Mouse (Mus musculus): ENCODE results near the gene Kif17.
A peak's percentile ranks its signal among the peaks of the same experiment; 100 is the strongest.
"Not testable (repeated sequence)": the region's sequence is repeated elsewhere in the genome, so short reads cannot be mapped to it uniquely, and the experiment has no call there.

The Kif17 gene

DNA sequence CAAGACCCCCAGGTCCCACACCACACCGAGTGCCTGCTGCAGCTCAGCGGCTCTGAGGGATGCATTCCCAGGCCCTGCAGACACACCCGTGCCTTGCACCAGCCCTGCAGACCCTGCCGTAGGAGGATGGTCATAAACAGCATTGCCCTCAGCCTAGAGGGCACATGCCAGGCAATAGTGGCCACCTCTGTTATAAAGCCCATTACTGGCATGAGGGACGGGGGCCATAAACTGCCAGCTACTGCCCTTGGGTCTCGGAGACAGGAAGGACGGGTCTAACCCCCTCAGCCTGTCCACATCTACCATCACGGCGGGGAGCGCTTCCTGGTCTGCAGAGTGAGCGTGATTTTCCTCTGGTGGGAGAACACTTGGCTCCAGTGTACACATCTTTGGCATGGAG is 62.8 kb downstream of the Kif17 start:
- DNase-seq (ENCODE audit: low spot score in 2 of 2) = no peak

DNA sequence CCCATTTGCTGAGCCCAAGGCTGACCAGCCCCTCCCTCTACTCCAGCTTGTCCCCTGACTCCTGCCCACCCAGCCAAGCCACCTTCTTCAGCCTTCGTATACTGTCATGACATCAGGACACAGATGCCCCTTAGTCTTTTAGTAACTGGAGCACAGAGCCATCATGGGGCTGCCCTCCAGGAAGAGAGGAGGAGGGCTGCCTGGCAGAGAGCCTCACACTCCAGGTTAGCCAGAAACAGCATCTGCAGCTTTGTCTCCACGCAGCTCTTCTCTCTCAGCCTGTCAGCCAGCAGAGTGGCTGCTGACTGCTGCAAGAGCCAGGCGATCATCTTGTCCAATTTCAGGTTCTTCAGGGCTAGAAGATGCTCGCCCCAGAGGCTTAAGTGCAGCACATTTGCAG is 63.6 kb downstream of the Kif17 start:
- DNase-seq (ENCODE audit: low spot score in 2 of 2) = no peak

GRCm38 (mm10) chr4:138315781-138316180 is 65.5 kb downstream of the Kif17 start:
- peak in 1 of 2 experiments; percentile 56 for DNase-seq (ENCODE audit: low spot score in 2 of 2)

- DNase-seq (ENCODE audit: low spot score in 2 of 2) = peak in 1 of 2 experiments; percentile 46
Measured at GRCm38 (mm10) chr4:138316369-138316768, 66.1 kb downstream of the Kif17 start.

GRCm38 (mm10) chr4:138318509-138319266 is 68.5 kb downstream of the Kif17 start:
- peak; percentile 65 to 79 for DNase-seq (ENCODE audit: low spot score in 2 of 2)

DNA sequence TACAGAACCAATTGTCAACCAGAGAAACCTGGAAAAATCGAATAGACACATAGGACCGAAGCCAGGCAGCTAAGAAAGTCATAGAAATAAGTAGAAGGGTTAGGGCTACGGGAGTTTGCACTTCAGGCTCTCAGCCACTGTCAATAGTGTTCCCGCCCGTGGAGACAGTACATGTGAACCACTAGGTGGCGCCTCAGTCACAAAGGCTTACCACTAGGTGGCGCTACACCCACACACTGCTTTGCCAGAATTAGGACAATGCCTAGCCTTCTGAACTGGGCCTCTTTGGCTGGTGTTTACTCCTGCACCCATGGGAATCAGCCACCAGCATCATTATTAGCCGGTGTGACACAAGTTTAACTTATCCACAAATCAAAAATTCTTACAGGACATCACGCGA is 69.3 kb downstream of the Kif17 start:
- peak; percentile 80 to 86 for DNase-seq (ENCODE audit: low spot score in 2 of 2)

DNA sequence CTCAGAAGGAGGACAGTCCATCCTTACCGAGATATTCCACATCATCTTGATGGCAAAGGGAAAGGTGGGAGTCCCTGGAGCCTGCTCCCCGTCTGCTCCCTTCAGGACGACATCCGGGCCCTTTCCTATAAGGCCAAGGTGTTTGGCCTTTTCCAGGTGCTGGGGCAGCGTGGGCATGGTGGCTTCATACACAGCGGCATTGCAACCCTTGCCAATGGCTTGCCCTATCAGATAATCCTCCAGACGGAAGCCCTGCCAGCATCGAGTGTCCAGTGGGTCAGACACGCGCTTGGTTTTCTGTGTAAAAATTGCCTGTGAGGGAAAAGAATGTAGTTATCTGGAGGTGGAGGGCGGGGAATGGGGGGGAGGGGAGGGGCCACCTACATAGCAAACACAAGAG is 70.5 kb downstream of the Kif17 start:
- DNase-seq (ENCODE audit: low spot score in 2 of 2) = no peak

DNA sequence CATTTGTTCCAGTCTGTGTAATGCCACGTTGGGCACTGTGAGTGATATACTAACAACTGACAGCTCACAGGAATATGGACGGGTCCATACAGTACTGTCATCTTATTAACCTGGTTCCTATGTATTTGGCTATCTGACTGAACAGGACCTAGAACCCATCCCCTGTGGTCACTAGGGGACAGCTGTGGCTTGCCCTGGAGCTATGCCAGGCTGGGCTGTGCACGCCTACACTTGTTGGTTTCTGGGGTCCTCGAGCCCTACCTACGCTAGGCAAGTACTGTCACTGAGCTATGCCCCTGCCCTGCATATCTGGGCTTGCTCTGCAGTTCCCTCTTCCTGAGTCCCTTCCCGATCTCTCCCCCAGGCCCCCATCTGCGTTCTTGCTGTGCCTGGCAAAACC is 71.3 kb downstream of the Kif17 start:
- DNase-seq (ENCODE audit: low spot score in 2 of 2) = no peak

DNA sequence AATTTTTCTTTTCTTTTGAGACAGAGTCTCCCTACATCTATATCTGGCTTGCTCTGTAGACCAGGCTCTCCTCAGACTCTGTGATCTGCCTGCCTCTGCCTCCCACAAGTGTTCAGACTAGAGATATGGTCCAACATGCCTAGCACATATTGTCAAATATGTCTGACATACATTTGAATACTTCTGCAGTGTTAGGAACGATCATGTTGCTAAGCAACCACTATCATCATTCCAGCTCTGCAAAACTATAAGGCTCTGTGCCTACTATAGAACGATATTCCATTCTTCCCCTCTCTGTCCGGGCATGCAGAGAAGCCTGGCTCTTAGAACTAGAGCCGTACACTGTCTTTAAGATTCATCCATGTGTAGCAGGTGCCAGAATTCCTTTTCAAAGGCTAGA is 72.5 kb downstream of the Kif17 start:
- DNase-seq (ENCODE audit: low spot score in 2 of 2) = no peak

- DNase-seq (ENCODE audit: low spot score in 2 of 2) = no peak
Measured at GRCm38 (mm10) chr4:138323753-138324152, 73.5 kb downstream of the Kif17 start.

- DNase-seq (ENCODE audit: low spot score in 2 of 2) = no peak
Measured at GRCm38 (mm10) chr4:138324451-138324850, 74.2 kb downstream of the Kif17 start.

- peak; percentile 95 to 98 for DNase-seq (ENCODE audit: low spot score in 2 of 2)
Measured at GRCm38 (mm10) chr4:138325466-138326076, 75.3 kb downstream of the Kif17 start.

DNA sequence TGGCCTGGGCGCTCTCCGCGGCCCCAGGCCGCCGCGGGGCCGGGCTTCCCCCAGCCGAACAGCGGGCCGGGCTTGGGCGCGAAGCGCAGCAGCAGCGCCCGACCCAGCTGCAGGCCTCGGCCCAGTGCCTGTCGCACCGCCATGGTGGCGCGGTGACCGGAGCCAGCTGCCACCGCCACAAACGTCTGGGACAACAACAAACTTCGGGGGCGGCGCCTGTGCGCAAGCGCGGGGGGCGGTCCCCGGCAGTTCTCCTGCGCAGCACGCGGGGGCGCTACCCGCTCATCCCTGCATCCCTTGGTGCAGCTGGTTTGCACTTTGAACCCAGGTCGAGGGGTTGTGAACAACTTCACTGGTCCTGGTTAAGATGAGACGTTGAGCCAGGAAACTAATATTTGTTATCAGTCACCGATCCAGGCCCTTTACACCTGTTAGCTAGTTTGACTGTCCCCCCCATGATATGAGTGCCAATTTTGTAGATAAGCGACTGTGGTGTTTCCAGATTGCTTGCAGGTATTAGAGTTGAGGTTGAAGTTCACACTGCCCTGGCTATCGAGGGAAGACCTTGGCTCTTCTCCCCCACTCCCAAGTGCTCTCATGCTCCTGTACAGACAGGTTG is 76.0 kb downstream of the Kif17 start, which contains the start of gene Pink1:
Gene Pink1 (minus strand): TSS at position 231 of the 619 bp plus-strand sequence.
- DNase-seq (ENCODE audit: low spot score in 2 of 2) = peak; percentile 90 to 92

GRCm38 (mm10) chr4:138327155-138327554 is 76.9 kb downstream of the Kif17 start:
- not testable (repeated sequence) for DNase-seq (ENCODE audit: low spot score in 2 of 2)

DNA sequence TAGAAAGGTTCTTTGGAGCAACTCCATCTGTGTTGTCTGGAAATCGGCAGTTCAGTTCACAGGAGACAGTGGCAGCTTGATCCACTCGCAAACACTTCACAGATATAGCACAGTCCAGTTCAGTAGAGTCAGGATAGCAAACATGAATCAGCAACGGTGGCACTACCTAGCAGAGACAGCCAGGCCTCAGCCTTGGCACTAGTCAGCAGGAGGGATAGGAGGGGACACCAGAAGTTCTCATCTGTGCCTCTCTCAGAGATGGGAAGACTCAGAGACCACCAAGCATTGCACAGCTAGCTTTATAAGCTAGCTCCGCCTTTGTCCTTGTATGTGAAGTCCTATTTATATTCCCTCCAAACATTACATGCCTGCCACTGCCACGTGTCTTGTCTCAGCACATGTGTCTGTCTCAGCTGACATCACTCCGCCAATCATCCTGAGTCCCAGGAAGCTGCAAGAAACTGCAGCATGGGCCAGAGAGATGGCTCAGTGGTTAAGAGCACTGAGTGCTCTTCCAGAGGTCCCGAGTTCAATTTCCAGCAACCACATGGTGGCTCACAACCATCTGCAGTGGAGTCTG is 77.7 kb downstream of the Kif17 start:
- DNase-seq (ENCODE audit: low spot score in 2 of 2) = no peak

DNA sequence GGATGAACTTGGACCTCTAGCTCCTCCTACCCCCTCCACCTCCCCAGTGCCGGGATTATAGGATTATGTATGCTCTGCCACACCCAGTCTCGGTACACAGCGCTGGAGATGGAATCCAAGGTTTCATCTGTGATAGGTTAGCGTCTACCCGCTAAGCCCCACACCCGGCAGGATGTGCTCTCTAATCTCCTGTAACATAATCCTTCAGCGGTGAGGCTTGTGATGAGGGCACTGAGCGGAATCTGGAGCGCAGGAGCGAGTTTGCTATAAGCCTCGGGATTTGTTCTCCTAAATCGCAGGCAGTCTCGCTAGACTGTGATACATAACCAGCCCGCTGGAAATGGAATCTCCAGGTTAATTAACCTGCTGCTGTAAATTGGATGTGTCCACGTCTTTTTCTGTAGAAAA is 80.0 kb downstream of the Kif17 start:
- no peak for DNase-seq (ENCODE audit: low spot score in 2 of 2)

DNA sequence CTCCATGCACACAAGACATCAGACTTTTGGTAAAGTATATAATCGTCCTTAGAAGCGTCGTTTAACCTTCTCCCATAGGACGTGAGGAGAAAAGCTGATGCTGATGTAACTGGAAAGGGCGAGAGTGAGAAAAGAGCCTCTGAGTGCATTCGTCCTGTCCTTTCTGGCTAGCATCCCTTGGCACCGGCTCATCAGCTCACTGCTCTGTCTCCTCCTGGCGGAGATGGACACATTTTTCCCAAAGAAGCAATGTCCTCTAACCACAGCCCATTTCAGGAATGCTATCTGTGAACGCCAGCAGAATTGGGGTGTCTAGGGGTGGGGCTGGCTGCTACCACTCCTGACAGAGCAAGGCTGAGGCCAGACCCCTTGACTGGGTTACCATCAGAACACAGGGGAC is 81.4 kb downstream of the Kif17 start:
- no peak for DNase-seq (ENCODE audit: low spot score in 2 of 2)

DNA sequence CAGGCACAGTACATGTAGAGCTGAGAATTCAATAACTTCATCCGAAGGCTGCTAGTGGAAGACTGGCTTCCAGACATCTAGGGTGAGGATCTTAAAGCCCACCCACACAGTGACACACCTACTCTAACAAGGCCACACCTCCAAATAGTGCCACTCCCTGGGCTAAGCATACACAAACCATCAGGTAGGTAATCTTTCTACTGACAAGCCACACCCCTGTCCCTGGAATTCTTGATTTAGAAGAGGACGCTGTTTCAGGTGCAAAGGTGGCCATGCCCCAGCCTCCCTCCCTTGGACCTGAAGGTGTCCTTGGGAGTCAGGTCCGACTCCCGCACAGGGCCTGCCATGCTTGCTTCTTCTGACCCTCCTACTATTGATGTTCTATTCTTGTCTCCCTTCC is 82.9 kb downstream of the Kif17 start:
- DNase-seq (ENCODE audit: low spot score in 2 of 2) = no peak

DNA sequence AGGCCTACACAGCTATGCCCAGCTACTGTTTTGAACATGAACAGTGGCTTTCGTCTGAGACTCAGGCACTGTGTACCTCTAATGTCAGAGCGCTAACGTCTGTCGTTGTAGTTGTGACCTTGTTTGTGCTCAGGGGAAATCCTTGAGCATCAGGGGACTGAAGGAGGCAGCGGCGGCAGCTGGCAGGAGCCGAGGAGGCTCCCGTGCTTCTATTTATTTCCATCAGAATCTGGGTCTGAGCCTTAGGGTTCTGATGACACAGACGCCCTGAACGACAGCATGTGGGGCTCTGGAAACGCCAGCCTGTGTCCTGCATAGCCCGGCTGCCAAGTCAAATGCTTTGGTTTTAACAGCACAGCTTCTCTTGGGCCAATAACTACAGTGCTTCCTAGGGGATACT is 84.8 kb downstream of the Kif17 start:
- DNase-seq (ENCODE audit: low spot score in 2 of 2) = no peak

- no peak for DNase-seq (ENCODE audit: low spot score in 2 of 2)
Measured at GRCm38 (mm10) chr4:138335648-138336047, 85.4 kb downstream of the Kif17 start.

DNA sequence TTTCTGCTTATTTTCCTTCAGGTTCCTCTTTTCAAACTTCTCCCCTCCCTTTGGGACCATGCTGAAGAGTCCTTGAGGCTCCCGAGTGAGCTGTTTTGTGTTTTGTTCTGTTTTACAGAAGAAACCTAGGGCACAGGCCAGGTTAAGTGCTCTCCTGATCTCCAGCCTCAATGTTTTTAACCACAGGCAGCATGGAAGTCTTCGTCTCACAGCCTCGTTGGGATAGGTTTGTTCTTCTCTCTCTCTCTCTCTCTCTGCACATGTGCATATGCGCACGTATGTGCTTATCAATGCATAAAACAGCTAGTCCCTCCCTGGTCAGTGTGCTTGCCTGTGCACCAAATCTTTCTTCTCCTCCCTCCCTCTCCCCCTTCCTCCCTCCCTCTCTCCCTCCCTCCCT is 86.6 kb downstream of the Kif17 start:
- DNase-seq (ENCODE audit: low spot score in 2 of 2) = no peak

GRCm38 (mm10) chr4:138337341-138337740 is 87.1 kb downstream of the Kif17 start:
- no peak for DNase-seq (ENCODE audit: low spot score in 2 of 2)

- DNase-seq (ENCODE audit: low spot score in 2 of 2) = peak in 1 of 2 experiments; percentile 48
Measured at GRCm38 (mm10) chr4:138339963-138340362, 89.7 kb downstream of the Kif17 start.
